Mouse (Mus musculus): Measurements from ENCODE around the gene Macrod2. TPM values are rescaled to one million over a fixed set of nuclear protein-coding genes. Genes with fewer than 3 reads are reported as not detected.
A peak's percentile ranks its signal among the peaks of the same experiment; 100 is the strongest.

Macrod2 gene
- polyA plus RNA-seq, 1 experiment from 2014 or later = 65.9 TPM

GRCm38 (mm10) chr2:142116623-142117022, 1721.5 kb downstream of the Macrod2 start:
- ATAC-seq (ENCODE audit: low read depth) = no peak
- 86% methylated on average over 1 of the region's 1 CpGs for WGBS

GRCm38 (mm10) chr2:142128109-142128508, 1733.0 kb downstream of the Macrod2 start:
- H3K4me2 ChIP-seq (ENCODE audit: low read depth, low read length) = no peak overlapping the region
- H3K9ac ChIP-seq (replicated peaks; ENCODE audit: low read depth, low read length) = no peak overlapping the region
- H3K36me3 ChIP-seq (ENCODE audit: control insufficient read depth, insufficient read depth, low read length) = no peaks in the 10 kb centered on the region
- no peaks in the 10 kb centered on the region for H3K9me3 ChIP-seq (ENCODE audit: control insufficient read depth, low read length)
- H3K4me1 ChIP-seq (ENCODE audit: control insufficient read depth, insufficient read depth, low read length) = no peaks in the 10 kb centered on the region
- WGBS = 50% methylated on average over 3 of the region's 3 CpGs
- no peak overlapping the region for H3K27ac ChIP-seq (ENCODE audit: low read depth, low read length)
- no peak overlapping the region for H3K4me3 ChIP-seq (ENCODE audit: low read depth, low read length)
- ATAC-seq (ENCODE audit: low read depth) = no peak
- H3K27me3 ChIP-seq (ENCODE audit: control insufficient read depth, insufficient read depth, low read length) = no peaks in the 10 kb centered on the region

More at GRCm38 (mm10) chr2:142116623-142117022, 1721.5 kb downstream of the Macrod2 start:
- no peaks in the 10 kb centered on the region for H3K27me3 ChIP-seq (ENCODE audit: control insufficient read depth, insufficient read depth, low read length)
- no peak overlapping the region for H3K9ac ChIP-seq (replicated peaks; ENCODE audit: low read depth, low read length)
- no peak overlapping the region for H3K4me3 ChIP-seq (ENCODE audit: low read depth, low read length)
- H3K36me3 ChIP-seq (ENCODE audit: control insufficient read depth, insufficient read depth, low read length) = no peaks in the 10 kb centered on the region
- no peak overlapping the region for H3K27ac ChIP-seq (ENCODE audit: low read depth, low read length)
- peaks cover 3% of the 10 kb centered on the region; the same call in 1 of the 2 replicates for H3K4me1 ChIP-seq (ENCODE audit: control insufficient read depth, insufficient read depth, low read length)
- no peaks in the 10 kb centered on the region for H3K9me3 ChIP-seq (ENCODE audit: control insufficient read depth, low read length)
- no peak overlapping the region for H3K4me2 ChIP-seq (ENCODE audit: low read depth, low read length)

- Histone ChIP-seq H3K27ac (ENCODE audit: low read depth, low read length) (no peak overlapping the region), H3K9me3 (ENCODE audit: control insufficient read depth, low read length) (no peaks in the 10 kb centered on the region), H3K4me1 (ENCODE audit: control insufficient read depth, insufficient read depth, low read length) (no peaks in the 10 kb centered on the region), H3K9ac (replicated peaks; ENCODE audit: low read depth, low read length) (no peak overlapping the region), H3K4me2 (ENCODE audit: low read depth, low read length) (no peak overlapping the region), H3K27me3 (ENCODE audit: control insufficient read depth, insufficient read depth, low read length) (no peaks in the 10 kb centered on the region), H3K4me3 (ENCODE audit: low read depth, low read length) (no peak overlapping the region), H3K36me3 (ENCODE audit: control insufficient read depth, insufficient read depth, low read length) (no peaks in the 10 kb centered on the region)
- WGBS = 75% methylated on average over 4 of the region's 4 CpGs
- no peak for ATAC-seq (ENCODE audit: low read depth)
These were observed 1734.1 kb downstream of the Macrod2 start for GRCm38 (mm10) chr2:142129166-142129565.

- no peaks in the 10 kb centered on the region for H3K36me3 ChIP-seq (ENCODE audit: control insufficient read depth, insufficient read depth, low read length)
- H3K4me3 ChIP-seq (ENCODE audit: low read depth, low read length) = no peak overlapping the region
- H3K27ac ChIP-seq (ENCODE audit: low read depth, low read length) = no peak overlapping the region
- H3K4me2 ChIP-seq (ENCODE audit: low read depth, low read length) = no peak overlapping the region
- H3K4me1 ChIP-seq (ENCODE audit: control insufficient read depth, insufficient read depth, low read length) = no peaks in the 10 kb centered on the region
- no peak for ATAC-seq (ENCODE audit: low read depth)
- no peaks in the 10 kb centered on the region for H3K27me3 ChIP-seq (ENCODE audit: control insufficient read depth, insufficient read depth, low read length)
- WGBS = 85% methylated on average over 2 of the region's 2 CpGs
- H3K9me3 ChIP-seq (ENCODE audit: control insufficient read depth, low read length) = no peaks in the 10 kb centered on the region
- H3K9ac ChIP-seq (replicated peaks; ENCODE audit: low read depth, low read length) = no peak overlapping the region
These were observed 1754.2 kb downstream of the Macrod2 start for GRCm38 (mm10) chr2:142149310-142149709.

GRCm38 (mm10) chr2:142163506-142164275, 1768.6 kb downstream of the Macrod2 start:
- WGBS = 8% methylated on average over 10 of the region's 10 CpGs
- ATAC-seq (ENCODE audit: low read depth) = peak; percentile 79
- Histone ChIP-seq H3K4me2 (ENCODE audit: low read depth, low read length) (0 out of 2 replicates have a peak overlapping the region, but pooled peaks have one; percentile 23), H3K9ac (replicated peaks; ENCODE audit: low read depth, low read length) (no peak overlapping the region), H3K27ac (ENCODE audit: low read depth, low read length) (no peak overlapping the region), H3K36me3 (ENCODE audit: control insufficient read depth, insufficient read depth, low read length) (no peaks in the 10 kb centered on the region), H3K27me3 (ENCODE audit: control insufficient read depth, insufficient read depth, low read length) (no peaks in the 10 kb centered on the region), H3K4me3 (ENCODE audit: low read depth, low read length) (no peak overlapping the region), H3K9me3 (ENCODE audit: control insufficient read depth, low read length) (no peaks in the 10 kb centered on the region), H3K4me1 (ENCODE audit: control insufficient read depth, insufficient read depth, low read length) (0 out of 2 replicates have a peak, but pooled peaks cover 6% of the 10 kb centered on the region)

- 0 out of 2 replicates have a peak, but pooled peaks have one; percentile 34 for ATAC-seq (ENCODE audit: low read depth)
These were observed 1774.5 kb downstream of the Macrod2 start for GRCm38 (mm10) chr2:142169649-142170048.

GRCm38 (mm10) chr2:142172706-142173105, 1777.6 kb downstream of the Macrod2 start:
- WGBS = 90% methylated on average over 3 of the region's 3 CpGs
- H3K4me3 ChIP-seq (ENCODE audit: low read depth, low read length) = no peak overlapping the region
- no peak overlapping the region for H3K27ac ChIP-seq (ENCODE audit: low read depth, low read length)
- no peak overlapping the region for H3K4me2 ChIP-seq (ENCODE audit: low read depth, low read length)
- no peak overlapping the region for H3K9ac ChIP-seq (replicated peaks; ENCODE audit: low read depth, low read length)
- H3K27me3 ChIP-seq (ENCODE audit: control insufficient read depth, insufficient read depth, low read length) = no peaks in the 10 kb centered on the region
- no peaks in the 10 kb centered on the region for H3K36me3 ChIP-seq (ENCODE audit: control insufficient read depth, insufficient read depth, low read length)
- no peaks in the 10 kb centered on the region for H3K9me3 ChIP-seq (ENCODE audit: control insufficient read depth, low read length)
- H3K4me1 ChIP-seq (ENCODE audit: control insufficient read depth, insufficient read depth, low read length) = no peaks in the 10 kb centered on the region
- no peak for ATAC-seq (ENCODE audit: low read depth)

More at GRCm38 (mm10) chr2:142169649-142170048, 1774.5 kb downstream of the Macrod2 start:
- no peak overlapping the region for H3K9ac ChIP-seq (replicated peaks; ENCODE audit: low read depth, low read length)
- H3K9me3 ChIP-seq (ENCODE audit: control insufficient read depth, low read length) = no peaks in the 10 kb centered on the region
- no peaks in the 10 kb centered on the region for H3K4me1 ChIP-seq (ENCODE audit: control insufficient read depth, insufficient read depth, low read length)
- no peaks in the 10 kb centered on the region for H3K27me3 ChIP-seq (ENCODE audit: control insufficient read depth, insufficient read depth, low read length)
- H3K4me2 ChIP-seq (ENCODE audit: low read depth, low read length) = no peak overlapping the region
- WGBS = 30% methylated on average over 2 of the region's 2 CpGs
- no peaks in the 10 kb centered on the region for H3K36me3 ChIP-seq (ENCODE audit: control insufficient read depth, insufficient read depth, low read length)
- H3K4me3 ChIP-seq (ENCODE audit: low read depth, low read length) = no peak overlapping the region
- H3K27ac ChIP-seq (ENCODE audit: low read depth, low read length) = no peak overlapping the region

- WGBS = 85% methylated on average over 2 of the region's 2 CpGs
- no peak for ATAC-seq (ENCODE audit: low read depth)
- no peak overlapping the region for H3K27ac ChIP-seq (ENCODE audit: low read depth, low read length)
- no peaks in the 10 kb centered on the region for H3K4me1 ChIP-seq (ENCODE audit: control insufficient read depth, insufficient read depth, low read length)
- H3K27me3 ChIP-seq (ENCODE audit: control insufficient read depth, insufficient read depth, low read length) = no peaks in the 10 kb centered on the region
- no peaks in the 10 kb centered on the region for H3K36me3 ChIP-seq (ENCODE audit: control insufficient read depth, insufficient read depth, low read length)
- H3K9me3 ChIP-seq (ENCODE audit: control insufficient read depth, low read length) = no peaks in the 10 kb centered on the region
- H3K9ac ChIP-seq (replicated peaks; ENCODE audit: low read depth, low read length) = no peak overlapping the region
- H3K4me3 ChIP-seq (ENCODE audit: low read depth, low read length) = no peak overlapping the region
- H3K4me2 ChIP-seq (ENCODE audit: low read depth, low read length) = no peak overlapping the region
These were observed 1778.9 kb downstream of the Macrod2 start for GRCm38 (mm10) chr2:142174039-142174438.

- Histone ChIP-seq H3K27me3 (ENCODE audit: control insufficient read depth, insufficient read depth, low read length) (no peaks in the 10 kb centered on the region), H3K36me3 (ENCODE audit: control insufficient read depth, insufficient read depth, low read length) (no peaks in the 10 kb centered on the region), H3K9ac (replicated peaks; ENCODE audit: low read depth, low read length) (no peak overlapping the region), H3K27ac (ENCODE audit: low read depth, low read length) (peak overlapping the region; percentile 10; the same call in 1 of the 2 replicates), H3K4me3 (ENCODE audit: low read depth, low read length) (no peak overlapping the region), H3K9me3 (ENCODE audit: control insufficient read depth, low read length) (no peaks in the 10 kb centered on the region), H3K4me1 (ENCODE audit: control insufficient read depth, insufficient read depth, low read length) (peaks cover 5% of the 10 kb centered on the region; the same call in 1 of the 2 replicates), H3K4me2 (ENCODE audit: low read depth, low read length) (no peak overlapping the region)
- 16% methylated on average over 2 of the region's 2 CpGs for WGBS
- ATAC-seq (ENCODE audit: low read depth) = peak; percentile 88
These were observed 1791.8 kb downstream of the Macrod2 start for GRCm38 (mm10) chr2:142186922-142187321.
